Mouse (Mus musculus) stomach, embryonic 14.5 days (tissue): ENCODE measurements around the gene Cyp2g1. TPM values are rescaled to one million over a fixed set of nuclear protein-coding genes. Genes with fewer than 3 reads are reported as not detected.
"Not testable (repeated sequence)": the region's sequence is repeated elsewhere in the genome, so short reads cannot be mapped to it uniquely, and the experiment has no call there.

Source experiments
- ATAC-seq: fragments of 200-750 bp; cut with Nextera tagmentation; 2 replicates; pipeline ENCODE4 v1.8.0; 2017; ENCODE audit warnings: low read depth, moderate TSS enrichment; ENCODE audit not compliant: insufficient number of reproducible peaks, insufficient read depth, low FRiP score
- H3K27ac ChIP-seq: fragments of 300-500 bp; sonication (generic); 2 replicates; pipeline ENCODE4 v1.5.1; 2014; ENCODE audit warnings: mild to moderate bottlenecking, low read length, moderate library complexity, mixed read lengths
- H3K27me3 ChIP-seq: fragments of 300-500 bp; sonication (generic); 2 replicates; pipeline ENCODE4 v1.6.1; 2014; ENCODE audit warnings: low read length, control low read depth, mixed read lengths; ENCODE audit not compliant: control insufficient read depth, insufficient read depth
- H3K36me3 ChIP-seq: fragments of 300-500 bp; sonication (generic); 2 replicates; pipeline ENCODE4 v1.6.1; 2014; ENCODE audit warnings: mild to moderate bottlenecking, control low read depth, low read length, moderate library complexity, mixed read lengths; ENCODE audit not compliant: control insufficient read depth, insufficient read depth
- H3K4me1 ChIP-seq: fragments of 300-500 bp; sonication (generic); 2 replicates; pipeline ENCODE4 v1.6.1; 2014; ENCODE audit warnings: low read length, control low read depth, mixed read lengths; ENCODE audit not compliant: control insufficient read depth, insufficient read depth
- H3K4me2 ChIP-seq: fragments of 300-500 bp; sonication (generic); replicated peaks from 2 replicates; pipeline ENCODE4 v1.6.1; 2014; ENCODE audit warnings: low read depth, low read length, control low read depth
- H3K4me3 ChIP-seq: fragments of 300-500 bp; sonication (generic); 2 replicates; pipeline ENCODE4 v1.5.1; 2014; ENCODE audit warnings: low read depth, low read length, control low read depth
- H3K9ac ChIP-seq: fragments of 300-500 bp; sonication (generic); replicated peaks from 2 replicates; pipeline ENCODE4 v1.6.1; 2014; ENCODE audit warnings: low read depth, mild to moderate bottlenecking, control low read depth, low read length, moderate library complexity, mixed read lengths
- H3K9me3 ChIP-seq: fragments of 300-500 bp; sonication (generic); 2 replicates; pipeline ENCODE4 v1.6.1; 2016; ENCODE audit warnings: low read depth, low read length, control low read depth; ENCODE audit not compliant: control insufficient read depth
- WGBS: fragments of 180-500 bp; shearing (Covaris S2); extraction: QIAGEN DNeasy Blood & Tissue Kit; methylation state at CpG from one replicate; pipeline ENCODE4 v1.1.7; 2014; 5-methylcytosine and 5-hydroxymethylcytosine counted together
- polyA plus RNA-seq: library from polyadenylated mRNA; unstranded; fragments of >200 nt; fragmentation: Nextera tagmentation; extraction: Ambion mirVana; gene quantifications from 2 replicates; pipeline ENCODE4 v1.2.1, GENCODE M21; 2014

Gene Cyp2g1
- polyA plus RNA-seq, 1 experiment from 2014 or later = not detected

DNA sequence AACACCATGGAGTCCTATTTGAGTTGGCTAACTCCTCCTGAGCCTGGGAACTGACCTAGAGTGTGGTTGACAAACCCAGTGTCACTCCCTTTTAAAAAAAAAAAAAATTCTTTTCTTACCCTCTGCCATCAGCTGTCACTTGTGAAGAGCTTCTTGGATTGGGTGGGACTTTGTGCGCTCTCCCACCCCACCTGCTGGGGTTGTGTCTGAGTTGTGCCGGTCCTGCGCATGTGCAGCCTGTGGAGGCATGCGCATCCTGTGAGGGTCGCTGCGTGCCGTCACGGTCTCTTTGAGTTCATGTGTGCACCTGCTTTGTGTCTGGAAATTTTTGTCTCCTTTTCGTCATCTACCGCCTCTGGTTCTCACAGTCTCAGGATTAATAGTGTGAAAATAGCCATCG, 28.2 kb upstream of the Cyp2g1 start:
- Histone ChIP-seq H3K4me3 (no peak overlapping the region), H3K4me2 (no peak overlapping the region), H3K36me3 (no peaks in the 10 kb centered on the region), H3K9ac (no peak overlapping the region), H3K4me1 (no peaks in the 10 kb centered on the region), H3K9me3 (no peaks in the 10 kb centered on the region), H3K27ac (no peak overlapping the region), H3K27me3 (no peaks in the 10 kb centered on the region)
- 10% methylated on average over 11 of the region's 11 CpGs for WGBS
- ATAC-seq = no peak

DNA sequence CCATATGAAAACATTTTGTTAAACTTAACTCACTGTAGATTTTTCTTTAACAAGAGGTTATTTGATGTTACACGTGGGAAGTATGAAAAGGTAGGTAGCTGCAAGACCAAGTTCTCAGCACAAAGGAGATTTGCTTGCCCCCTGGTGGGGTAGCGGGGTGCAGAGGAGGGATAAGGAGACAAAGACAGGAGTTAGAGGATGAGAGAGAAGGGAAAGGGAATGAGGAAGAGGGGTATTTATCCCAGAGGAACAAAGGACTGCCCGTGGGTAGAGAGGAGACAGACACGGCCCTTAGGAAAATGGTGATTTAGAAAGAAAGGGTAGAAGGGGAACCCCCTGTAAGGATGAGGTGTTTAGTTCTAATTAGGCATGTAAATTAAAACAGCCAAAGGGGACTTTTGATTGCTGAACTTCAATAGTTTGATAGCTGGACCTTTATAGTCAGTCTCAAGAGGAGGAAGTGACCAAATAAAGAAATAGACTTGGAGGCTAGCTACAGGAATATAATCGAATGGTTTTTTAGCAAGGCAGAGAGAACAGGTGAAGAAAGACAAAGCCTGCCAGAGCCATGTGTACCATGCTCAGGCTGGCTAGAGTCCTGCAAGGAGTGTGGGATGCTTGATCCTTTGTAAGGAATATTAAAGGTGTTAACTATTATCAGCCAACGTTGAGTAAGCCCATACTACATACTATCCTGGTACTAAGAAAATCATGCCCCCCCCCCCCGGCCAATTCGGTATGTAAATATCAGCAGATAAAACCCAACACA, 27.5 kb upstream of the Cyp2g1 start:
- H3K27ac ChIP-seq = peak overlapping the region; percentile 64
- 24% methylated on average over 8 of the region's 8 CpGs for WGBS
- peak; percentile 10; the same call in 1 of the 2 replicates for ATAC-seq

DNA sequence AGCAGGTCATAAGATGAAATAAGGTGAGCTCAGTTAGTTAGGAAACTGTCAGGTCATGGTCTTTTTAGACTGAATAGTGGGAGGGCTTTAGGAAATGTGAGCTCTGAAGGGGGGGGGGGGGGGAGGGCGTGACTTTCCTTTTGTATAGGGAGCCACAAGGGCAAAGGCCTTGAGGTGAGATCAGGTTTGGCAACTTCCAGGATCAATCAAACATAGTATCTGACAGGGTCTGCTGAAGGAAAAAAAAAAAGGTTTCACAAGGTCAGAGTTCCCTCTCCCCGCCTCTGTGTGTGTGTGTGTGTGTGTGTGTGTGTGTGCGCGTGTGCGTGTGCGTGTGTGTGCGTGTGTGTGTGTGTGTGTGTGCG, 26.9 kb upstream of the Cyp2g1 start:
- 30% methylated on average over 8 of the region's 8 CpGs for WGBS
- no peaks in the 10 kb centered on the region for H3K4me1 ChIP-seq
- no peak overlapping the region for H3K9ac ChIP-seq
- H3K4me2 ChIP-seq = no peak overlapping the region
- peak; percentile 59 for ATAC-seq
- H3K4me3 ChIP-seq = no peak overlapping the region
- H3K36me3 ChIP-seq = no peaks in the 10 kb centered on the region
- H3K9me3 ChIP-seq = no peaks in the 10 kb centered on the region
- no peak overlapping the region for H3K27ac ChIP-seq
- H3K27me3 ChIP-seq = no peaks in the 10 kb centered on the region

More for the DNA sequence above, 27.5 kb upstream of the Cyp2g1 start:
- Histone ChIP-seq H3K4me3 (no peak overlapping the region), H3K9ac (no peak overlapping the region), H3K9me3 (no peaks in the 10 kb centered on the region), H3K36me3 (no peaks in the 10 kb centered on the region), H3K27me3 (no peaks in the 10 kb centered on the region), H3K4me2 (no peak overlapping the region), H3K4me1 (no peaks in the 10 kb centered on the region)

DNA sequence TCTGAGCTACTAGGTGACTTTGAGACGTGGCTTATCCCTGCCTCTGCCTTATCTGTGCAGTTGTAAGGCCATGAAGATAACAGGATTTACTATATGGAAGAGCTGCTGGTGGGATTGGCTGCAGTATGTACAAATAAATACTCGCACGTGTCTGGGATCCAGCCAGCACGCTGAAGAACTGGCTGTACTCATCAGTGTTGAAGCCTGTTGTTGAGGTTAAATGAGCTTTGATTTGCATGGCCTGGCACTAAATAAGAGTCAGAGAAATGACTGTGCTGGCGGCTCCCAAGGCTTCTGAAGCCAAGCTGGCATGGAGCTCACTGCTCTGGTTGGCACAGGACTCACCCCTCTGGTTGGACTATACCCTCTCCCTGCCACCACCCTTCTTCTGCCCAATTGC, 25.5 kb upstream of the Cyp2g1 start:
- H3K4me2 ChIP-seq = no peak overlapping the region
- 46% methylated on average over 5 of the region's 5 CpGs for WGBS
- H3K4me1 ChIP-seq = no peaks in the 10 kb centered on the region
- H3K36me3 ChIP-seq = no peaks in the 10 kb centered on the region
- no peak overlapping the region for H3K4me3 ChIP-seq
- ATAC-seq = no peak
- H3K27me3 ChIP-seq = no peaks in the 10 kb centered on the region
- no peaks in the 10 kb centered on the region for H3K9me3 ChIP-seq
- no peak overlapping the region for H3K27ac ChIP-seq
- H3K9ac ChIP-seq = no peak overlapping the region

DNA sequence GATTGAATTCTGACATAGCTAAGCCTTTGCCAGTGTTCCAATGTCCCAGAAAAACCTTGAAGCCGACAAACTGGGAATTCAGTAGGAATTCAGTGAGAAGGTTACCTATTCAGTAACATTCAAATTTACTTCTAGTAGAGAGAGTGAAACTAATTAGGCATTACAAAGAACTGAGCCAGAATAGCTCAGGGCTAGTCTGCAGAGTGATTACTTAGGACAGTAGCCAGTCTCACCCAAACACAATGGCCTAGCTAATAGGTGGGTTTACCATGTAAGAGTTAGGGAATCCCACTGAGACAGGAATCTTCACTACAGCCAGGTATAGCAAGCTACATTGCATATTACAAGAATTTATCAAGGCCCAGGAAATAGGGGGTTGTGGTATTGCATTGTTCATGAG, 22.7 kb upstream of the Cyp2g1 start:
- not testable (repeated sequence) for H3K36me3 ChIP-seq, H3K27ac ChIP-seq, H3K4me3 ChIP-seq, H3K27me3 ChIP-seq, ATAC-seq, H3K9ac ChIP-seq, H3K4me2 ChIP-seq, H3K9me3 ChIP-seq, H3K4me1 ChIP-seq
- WGBS = 66% methylated on average over 1 of the region's 1 CpGs

DNA sequence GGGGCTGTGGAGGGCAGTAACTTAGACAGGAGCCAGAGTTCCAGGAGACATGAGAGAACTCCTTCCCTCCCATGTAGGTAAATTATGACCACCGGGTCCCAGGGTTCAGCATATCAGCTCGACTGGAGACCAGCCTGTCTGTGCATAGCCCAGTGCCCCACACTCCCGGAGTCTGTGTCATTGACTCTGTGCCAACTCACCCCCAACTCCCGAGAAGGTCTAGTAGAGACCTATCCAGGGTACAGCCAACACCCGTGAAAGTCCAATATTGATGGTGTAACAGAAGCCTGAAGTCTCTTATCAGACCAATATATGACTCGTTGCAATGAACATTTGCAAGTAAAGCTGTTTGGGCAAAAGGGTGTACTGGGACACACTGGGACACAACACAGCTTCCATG, 18.7 kb upstream of the Cyp2g1 start:
- no peak for ATAC-seq
- H3K4me2 ChIP-seq = no peak overlapping the region
- no peaks in the 10 kb centered on the region for H3K27me3 ChIP-seq
- WGBS = 64% methylated on average over 6 of the region's 6 CpGs
- H3K27ac ChIP-seq = no peak overlapping the region
- no peak overlapping the region for H3K9ac ChIP-seq
- H3K4me3 ChIP-seq = no peak overlapping the region
- no peaks in the 10 kb centered on the region for H3K36me3 ChIP-seq
- no peaks in the 10 kb centered on the region for H3K9me3 ChIP-seq
- H3K4me1 ChIP-seq = no peaks in the 10 kb centered on the region

DNA sequence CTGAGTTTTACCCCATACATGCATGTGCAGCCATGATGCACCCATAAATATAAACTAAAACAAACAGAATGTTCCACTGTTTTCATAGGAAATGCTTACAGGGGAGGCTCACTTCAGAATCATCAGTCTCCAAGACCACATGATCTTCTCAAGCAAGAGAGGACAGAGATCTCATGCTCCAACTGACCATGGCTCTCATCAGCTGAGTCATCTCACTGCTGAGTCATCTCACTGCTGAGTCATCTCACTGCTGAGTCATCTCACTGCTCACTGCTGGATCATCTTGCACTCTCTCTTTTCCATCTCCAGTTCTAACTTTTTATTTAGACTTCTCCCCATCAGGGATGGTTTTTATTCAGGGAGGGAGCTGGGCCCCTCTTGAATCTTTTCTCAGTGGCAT, 8.6 kb upstream of the Cyp2g1 start:
- ATAC-seq = no peak
- H3K27ac ChIP-seq = no peak overlapping the region
- no peak overlapping the region for H3K4me2 ChIP-seq
- H3K4me3 ChIP-seq = no peak overlapping the region
- H3K27me3 ChIP-seq = no peaks in the 10 kb centered on the region
- H3K9ac ChIP-seq = no peak overlapping the region
- H3K9me3 ChIP-seq = no peaks in the 10 kb centered on the region
- no peaks in the 10 kb centered on the region for H3K4me1 ChIP-seq
- H3K36me3 ChIP-seq = no peaks in the 10 kb centered on the region

DNA sequence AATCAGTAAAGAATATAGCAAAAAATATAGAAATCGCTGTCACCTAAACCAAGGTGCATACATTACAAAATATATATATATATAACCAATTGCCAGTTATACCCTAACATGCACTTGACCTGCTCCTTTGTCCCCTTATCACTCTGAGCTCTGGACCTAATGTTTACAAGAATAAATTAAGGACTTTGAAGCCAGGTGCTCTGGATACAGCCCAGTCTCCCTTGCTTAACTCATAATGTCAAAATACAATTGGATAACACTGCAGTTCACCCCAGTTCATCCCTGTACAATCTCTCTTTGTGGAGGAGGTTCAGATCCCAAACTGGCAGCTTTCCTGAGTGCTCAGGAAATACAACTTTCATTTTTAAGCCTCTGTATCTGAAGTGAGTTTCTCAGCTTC, 7.7 kb upstream of the Cyp2g1 start:
- Histone ChIP-seq H3K4me2 (no peak overlapping the region), H3K4me1 (no peaks in the 10 kb centered on the region), H3K36me3 (no peaks in the 10 kb centered on the region), H3K27me3 (no peaks in the 10 kb centered on the region), H3K9ac (no peak overlapping the region), H3K4me3 (no peak overlapping the region), H3K27ac (no peak overlapping the region), H3K9me3 (no peaks in the 10 kb centered on the region)
- 90% methylated on average over 1 of the region's 1 CpGs for WGBS
- ATAC-seq = no peak
